Mouse (Mus musculus) MEL (cell line): ENCODE data around the gene Tgtp2. TPM values are rescaled to one million over a fixed set of nuclear protein-coding genes. Genes with fewer than 3 reads are reported as not detected.

Experiments used
- DNase-seq: peaks from one replicate; pipeline ENCODE4 v3.0.0; 2011; ENCODE audit warnings: low read depth, low spot score
- H3K27ac ChIP-seq: 2 replicates; pipeline ENCODE4 v1.5.1; 2012; ENCODE audit warnings: low read depth, mild to moderate bottlenecking, control low read depth, low read length, moderate library complexity; ENCODE audit not compliant: control insufficient read depth
- H3K27me3 ChIP-seq, 2 experiments: fragments of 150-350 bp in 1 of 2; sonication (generic) in 1 of 2; 2 replicates each; pipeline ENCODE4 v1.6.1; 2012; ENCODE audit warnings: low read length in 2 of 2, mild to moderate bottlenecking in 2 of 2, improper control_type of control experiment in 1 of 2, moderate library complexity in 1 of 2; ENCODE audit not compliant: insufficient read depth in 2 of 2, control insufficient read depth in 1 of 2
- H3K36me3 ChIP-seq, 2 experiments: 2 replicates each; pipeline ENCODE4 v1.6.1; 2012 to 2014; ENCODE audit warnings: low read length in 2 of 2, improper control_type of control experiment in 1 of 2, inconsistent platforms in 1 of 2, mild to moderate bottlenecking in 1 of 2; ENCODE audit not compliant: insufficient read depth in 2 of 2, control insufficient read depth in 1 of 2
- H3K4me1 ChIP-seq, 2 experiments: fragments of 150-350 bp in 1 of 2; sonication (generic) in 1 of 2; 2 replicates each; pipeline ENCODE4 v1.6.1; 2012; ENCODE audit warnings: low read length in 2 of 2, improper control_type of control experiment in 1 of 2, mild to moderate bottlenecking in 1 of 2; ENCODE audit not compliant: insufficient read depth in 2 of 2, control insufficient read depth in 1 of 2
- H3K4me3 ChIP-seq, 2 experiments: fragments of 150-350 bp in 1 of 2; sonication (generic) in 1 of 2; 2 replicates each; pipeline ENCODE4 v1.5.1; 2012; ENCODE audit warnings: low read depth in 2 of 2, low read length in 2 of 2, mild to moderate bottlenecking in 2 of 2, moderate library complexity in 2 of 2, control low read depth in 1 of 2, improper control_type of control experiment in 1 of 2; ENCODE audit not compliant: control insufficient read depth in 1 of 2, insufficient read depth in 1 of 2
- H3K79me2 ChIP-seq: 2 replicates; pipeline ENCODE4 v1.6.1; 2012; ENCODE audit warnings: mild to moderate bottlenecking, low read length, moderate library complexity; ENCODE audit not compliant: control insufficient read depth, poor library complexity, insufficient read depth
- H3K9ac ChIP-seq: 2 replicates; pipeline ENCODE4 v1.6.1; 2012; ENCODE audit warnings: low read depth, mild to moderate bottlenecking, control low read depth, low read length, moderate library complexity; ENCODE audit not compliant: control insufficient read depth, poor library complexity, severe bottlenecking
- H3K9me3 ChIP-seq: fragments of 150-350 bp; sonication (generic); replicated peaks from 2 replicates; pipeline ENCODE4 v1.6.1; 2012; ENCODE audit warnings: mild to moderate bottlenecking, low read length, improper control_type of control experiment, moderate library complexity; ENCODE audit not compliant: insufficient read depth
- BHLHE40 ChIP-seq: IDR thresholded peaks from 2 replicates; pipeline ENCODE4 v1.6.1; 2012; ENCODE audit warnings: low read depth, mild to moderate bottlenecking, inconsistent platforms, low read length, improper control_type of control experiment, borderline replicate concordance
- CHD1 ChIP-seq: IDR thresholded peaks from 2 replicates; pipeline ENCODE4 v1.6.1; 2012; ENCODE audit warnings: low read depth, mild to moderate bottlenecking, inconsistent platforms, low read length, improper control_type of control experiment
- CHD2 ChIP-seq: IDR thresholded peaks from 2 replicates; pipeline ENCODE4 v1.6.1; 2011; ENCODE audit warnings: low read length, improper control_type of control experiment
- CTCF ChIP-seq, 3 experiments: IDR thresholded peaks in 2 of 3; conservative IDR thresholded peaks in 1 of 3; 2 replicates each; pipeline ENCODE4 v1.5.1; 2011 to 2012; ENCODE audit warnings: low read length in 3 of 3, low read depth in 2 of 3, mild to moderate bottlenecking in 2 of 3, improper control_type of control experiment in 1 of 3, inconsistent platforms in 1 of 3, mixed read lengths in 1 of 3, moderate library complexity in 1 of 3; ENCODE audit not compliant: control insufficient read depth in 1 of 3, insufficient read depth in 1 of 3, poor library complexity in 1 of 3, severe bottlenecking in 1 of 3
- ELF1 ChIP-seq: IDR thresholded peaks from 2 replicates; pipeline ENCODE4 v1.6.1; 2014; ENCODE audit warnings: low read depth, mild to moderate bottlenecking, inconsistent platforms, low read length, improper control_type of control experiment, moderate library complexity
- EP300 ChIP-seq, 2 experiments: IDR thresholded peaks; 2 replicates each; pipeline ENCODE4 v1.6.1; 2011; ENCODE audit warnings: improper control_type of control experiment in 2 of 2, low read length in 2 of 2, low read depth in 1 of 2, mild to moderate bottlenecking in 1 of 2
- ETS1 ChIP-seq: IDR thresholded peaks from 2 replicates; pipeline ENCODE4 v1.6.1; 2012; ENCODE audit warnings: low read depth, mild to moderate bottlenecking, inconsistent platforms, low read length, improper control_type of control experiment, moderate library complexity
- HCFC1 ChIP-seq: IDR thresholded peaks from 2 replicates; pipeline ENCODE4 v1.6.1; 2012; ENCODE audit warnings: low read depth, mild to moderate bottlenecking, inconsistent platforms, low read length, improper control_type of control experiment, moderate library complexity
- MAFK ChIP-seq: IDR thresholded peaks from 2 replicates; pipeline ENCODE4 v1.6.1; 2011; ENCODE audit warnings: low read depth, mild to moderate bottlenecking, low read length, improper control_type of control experiment, borderline replicate concordance
- MAX ChIP-seq: IDR thresholded peaks from 2 replicates; pipeline ENCODE4 v1.6.1; 2011; ENCODE audit warnings: low read length, improper control_type of control experiment
- MAZ ChIP-seq: IDR thresholded peaks from 2 replicates; pipeline ENCODE4 v1.6.1; 2012; ENCODE audit warnings: low read depth, mild to moderate bottlenecking, inconsistent platforms, low read length, improper control_type of control experiment
- MYC ChIP-seq: IDR thresholded peaks from 2 replicates; pipeline ENCODE4 v1.6.1; 2011; ENCODE audit warnings: low read depth, mild to moderate bottlenecking, low read length, improper control_type of control experiment, moderate library complexity
- NELFE ChIP-seq: IDR thresholded peaks from 2 replicates; pipeline ENCODE4 v1.6.1; 2011; ENCODE audit warnings: low read depth, low read length, improper control_type of control experiment
- NRF1 ChIP-seq: IDR thresholded peaks from 2 replicates; pipeline ENCODE4 v1.6.1; 2014; ENCODE audit warnings: low read depth, mild to moderate bottlenecking, inconsistent platforms, low read length, improper control_type of control experiment, moderate library complexity; ENCODE audit not compliant: poor library complexity, insufficient read depth, severe bottlenecking
- POLR2A ChIP-seq, 2 experiments: IDR thresholded peaks; 2 replicates each; pipeline ENCODE4 v1.6.1; 2011 to 2012; ENCODE audit warnings: low read length in 2 of 2, mild to moderate bottlenecking in 2 of 2, control low read depth in 1 of 2, improper control_type of control experiment in 1 of 2, low read depth in 1 of 2, moderate library complexity in 1 of 2; ENCODE audit not compliant: control insufficient read depth in 1 of 2, insufficient read depth in 1 of 2, poor library complexity in 1 of 2
- POLR2AphosphoS2 ChIP-seq: IDR thresholded peaks from 2 replicates; pipeline ENCODE4 v1.6.1; 2011; ENCODE audit warnings: low read length, improper control_type of control experiment
- POLR2AphosphoS5 ChIP-seq: IDR thresholded peaks from 2 replicates; pipeline ENCODE4 v1.6.1; 2012; ENCODE audit warnings: low read depth, borderline replicate concordance, mild to moderate bottlenecking, inconsistent platforms, low read length, moderate library complexity, mixed read lengths
- RAD21 ChIP-seq: IDR thresholded peaks from 2 replicates; pipeline ENCODE4 v1.6.1; 2011; ENCODE audit warnings: mild to moderate bottlenecking, low read depth, low read length, improper control_type of control experiment
- RCOR1 ChIP-seq: IDR thresholded peaks from 2 replicates; pipeline ENCODE4 v1.6.1; 2012; ENCODE audit warnings: low read depth, mild to moderate bottlenecking, inconsistent platforms, low read length, improper control_type of control experiment
- TAL1 ChIP-seq: IDR thresholded peaks from 2 replicates; pipeline ENCODE4 v1.6.1; 2012; ENCODE audit warnings: mild to moderate bottlenecking, inconsistent platforms, low read length, moderate library complexity, mixed read lengths
- TCF12 ChIP-seq: IDR thresholded peaks from 2 replicates; pipeline ENCODE4 v1.6.1; 2014; ENCODE audit warnings: low read depth, mild to moderate bottlenecking, inconsistent platforms, low read length, improper control_type of control experiment, moderate library complexity
- UBTF ChIP-seq: IDR thresholded peaks from 2 replicates; pipeline ENCODE4 v1.6.1; 2012; ENCODE audit warnings: low read depth, mild to moderate bottlenecking, inconsistent platforms, low read length, improper control_type of control experiment, moderate library complexity, borderline replicate concordance; ENCODE audit not compliant: insufficient read depth
- USF1 ChIP-seq: IDR thresholded peaks from 2 replicates; pipeline ENCODE4 v1.6.1; 2014; ENCODE audit warnings: low read depth, mild to moderate bottlenecking, inconsistent platforms, low read length, improper control_type of control experiment, moderate library complexity
- USF2 ChIP-seq, 2 experiments: IDR thresholded peaks; 2 replicates each; pipeline ENCODE4 v1.6.1; 2011 to 2012; ENCODE audit warnings: improper control_type of control experiment in 2 of 2, low read length in 2 of 2, borderline replicate concordance in 1 of 2, inconsistent platforms in 1 of 2, low read depth in 1 of 2, mild to moderate bottlenecking in 1 of 2; ENCODE audit not compliant: insufficient read depth in 1 of 2
- ZC3H11A ChIP-seq: IDR thresholded peaks from 2 replicates; pipeline ENCODE4 v1.6.1; 2012; ENCODE audit warnings: low read depth, mild to moderate bottlenecking, inconsistent platforms, low read length, improper control_type of control experiment
- ZKSCAN1 ChIP-seq: IDR thresholded peaks from 2 replicates; pipeline ENCODE4 v1.6.1; 2012; ENCODE audit warnings: low read depth, mild to moderate bottlenecking, inconsistent platforms, low read length, improper control_type of control experiment, moderate library complexity
- polyA plus RNA-seq, 2 experiments: library from polyadenylated mRNA; stranded (reverse) in 1 of 2; unstranded in 1 of 2; fragments of >175 nt in 1 of 2; fragments of >200 nt in 1 of 2; gene quantifications; 2 replicates each; pipeline versions ENCODE4 v1.2.1 to v1.2.4; 2012; ENCODE audit warnings: low replicate concordance in 2 of 2, low read depth in 1 of 2; ENCODE audit not compliant: insufficient read length in 2 of 2, insufficient read depth in 1 of 2, missing spikeins in 1 of 2
- total RNA-seq: library from RNA; depleted of rRNA; stranded (reverse); fragments of 300-350 nt; gene quantifications from 2 replicates; pipeline ENCODE4 v1.2.3, GENCODE M21; 2012

Tgtp2 gene
- total and polyA plus RNA-seq, 3 experiments = 0.54 to 0.77 TPM; not detected in 1

- TF ChIP-seq MYC (peak; percentile 45; the same call in 1 of the 2 replicates), USF2 (IDR thresholded peaks at IDR 0.05; ENCODE audit: borderline replicate concordance in 1 of 2, insufficient read depth in 1 of 2, low read depth in 1 of 2, low read length in 2 of 2) (no peak), RCOR1 (peak; percentile 7; the same call in 1 of the 2 replicates), MAX (peak; percentile 59; the same call in 1 of the 2 replicates), POLR2A (IDR thresholded peaks at IDR 0.05; ENCODE audit: control insufficient read depth in 1 of 2, insufficient read depth in 1 of 2, low read depth in 1 of 2, low read length in 2 of 2, poor library complexity in 1 of 2) (peak in 1 of 2 experiments; percentile 56; a peak in 2 of 4 replicates), USF1 (peak; percentile 48; the same call in 1 of the 2 replicates), UBTF (peak; percentile 84; the same call in 1 of the 2 replicates), ELF1 (no peak), BHLHE40 (peak; percentile 67; the same call in 1 of the 2 replicates)
These were observed 24.0 kb upstream of the Tgtp2 start (continued) for GRCm38 (mm10) chr11:49087830-49088616.

- peaks cover 71 to 74% of the 10 kb centered on the region in 2 experiments for H3K4me1 ChIP-seq
- DNase-seq = peak; percentile 35
These were observed 22.9 kb upstream of the Tgtp2 start for GRCm38 (mm10) chr11:49086858-49087361.

DNA sequence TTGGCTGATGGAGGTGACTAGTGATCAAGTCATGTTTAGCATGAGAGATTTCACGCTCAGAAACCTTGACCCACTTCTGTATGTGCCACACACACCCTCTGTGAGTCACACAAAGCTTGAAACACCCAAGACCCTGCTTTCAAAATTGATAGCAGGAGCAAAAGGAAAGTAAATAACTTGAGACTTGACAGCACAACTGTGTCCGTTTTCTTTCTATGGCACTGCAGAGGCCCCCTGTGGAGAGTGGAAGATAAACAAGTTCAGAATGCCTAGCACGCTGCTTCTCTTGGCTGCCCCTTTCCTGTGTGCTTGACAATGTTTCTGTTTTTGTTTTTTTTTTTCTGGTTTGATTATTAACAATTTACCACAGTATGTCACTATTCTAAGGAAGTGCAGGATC lies 20.9 kb upstream of the Tgtp2 start:
- Histone ChIP-seq H3K27ac (peak overlapping the region; percentile 98), H3K36me3 (peaks cover 0 to 74% of the 10 kb centered on the region in 2 experiments; a peak in 3 of 4 replicates), H3K79me2 (peaks cover 9% of the 10 kb centered on the region), H3K9ac (peak overlapping the region; percentile 59), H3K27me3 (no peaks in the 10 kb centered on the region), H3K4me1 (peaks cover 62 to 74% of the 10 kb centered on the region in 2 experiments), H3K9me3 (no peaks in the 10 kb centered on the region), H3K4me3 (peak overlapping the region; percentile 3 to 12; a peak in 2 of 4 replicates)
- peak; percentile 87 for DNase-seq
- TF ChIP-seq HCFC1 = no peak
- no peak for TF ChIP-seq ELF1
- TF ChIP-seq ZC3H11A = no peak; the same call in 1 of the 2 replicates
- TF ChIP-seq TAL1 = no peak
- TF ChIP-seq POLR2AphosphoS5 = no peak
- TF ChIP-seq ZKSCAN1 = no peak
- TF ChIP-seq UBTF = no peak
- no peak for TF ChIP-seq POLR2AphosphoS2
- TF ChIP-seq MAFK = no peak
- no peak for TF ChIP-seq RCOR1
- no peak for TF ChIP-seq USF1
- TF ChIP-seq USF2 (IDR thresholded peaks at IDR 0.05; ENCODE audit: borderline replicate concordance in 1 of 2, insufficient read depth in 1 of 2, low read depth in 1 of 2, low read length in 2 of 2) = no peak
- no peak for TF ChIP-seq CHD2
- TF ChIP-seq NELFE = 0 out of 2 replicates have a peak, but pooled peaks have one; percentile 19
- TF ChIP-seq MYC = no peak
- no peak for TF ChIP-seq NRF1
- peak; percentile 27 for TF ChIP-seq RAD21
- TF ChIP-seq CHD1 = no peak
- no peak for TF ChIP-seq MAZ

More at GRCm38 (mm10) chr11:49086858-49087361, 22.9 kb upstream of the Tgtp2 start:
- Histone ChIP-seq H3K36me3 (peaks cover 2 to 84% of the 10 kb centered on the region in 2 experiments; a peak in 3 of 4 replicates), H3K9ac (peak overlapping the region; percentile 34), H3K27me3 (no peaks in the 10 kb centered on the region), H3K27ac (peak overlapping the region; percentile 59), H3K79me2 (peaks cover 6% of the 10 kb centered on the region), H3K4me3 (peak overlapping the region; percentile 3 to 31; a peak in 2 of 4 replicates), H3K9me3 (no peaks in the 10 kb centered on the region)
- no peak for TF ChIP-seq CTCF (IDR thresholded peaks at IDR 0.05 in 2 of 3, conservative IDR thresholded peaks at IDR 0.05 in 1 of 3; ENCODE audit: control insufficient read depth in 1 of 3, insufficient read depth in 1 of 3, low read depth in 2 of 3, low read length in 3 of 3, poor library complexity in 1 of 3, severe bottlenecking in 1 of 3)
- 0 out of 2 replicates have a peak, but pooled peaks have one; percentile 19 for TF ChIP-seq TCF12
- peak; percentile 33 for TF ChIP-seq ETS1
- TF ChIP-seq MYC = no peak
- no peak for TF ChIP-seq EP300 (IDR thresholded peaks at IDR 0.05; ENCODE audit: low read depth in 1 of 2, low read length in 2 of 2)
